Mouse (Mus musculus): ENCODE measurements around the gene Slc11a2.

- TF ChIP-seq JUND (conservative IDR thresholded peaks at IDR 0.05; ENCODE audit: low read depth, low read length): no peak
- no peak for TF ChIP-seq POLR2A (IDR thresholded peaks at IDR 0.05; ENCODE audit: low read depth, low read length)
- no peak for TF ChIP-seq MXI1 (IDR thresholded peaks at IDR 0.05; ENCODE audit: low read depth, low read length)
Observed at GRCm38 (mm10) chr15:100446887-100447286, 22.0 kb upstream of the Slc11a2 start.

Data from CH12.LX (cell line).